In the genomic region with DNA sequence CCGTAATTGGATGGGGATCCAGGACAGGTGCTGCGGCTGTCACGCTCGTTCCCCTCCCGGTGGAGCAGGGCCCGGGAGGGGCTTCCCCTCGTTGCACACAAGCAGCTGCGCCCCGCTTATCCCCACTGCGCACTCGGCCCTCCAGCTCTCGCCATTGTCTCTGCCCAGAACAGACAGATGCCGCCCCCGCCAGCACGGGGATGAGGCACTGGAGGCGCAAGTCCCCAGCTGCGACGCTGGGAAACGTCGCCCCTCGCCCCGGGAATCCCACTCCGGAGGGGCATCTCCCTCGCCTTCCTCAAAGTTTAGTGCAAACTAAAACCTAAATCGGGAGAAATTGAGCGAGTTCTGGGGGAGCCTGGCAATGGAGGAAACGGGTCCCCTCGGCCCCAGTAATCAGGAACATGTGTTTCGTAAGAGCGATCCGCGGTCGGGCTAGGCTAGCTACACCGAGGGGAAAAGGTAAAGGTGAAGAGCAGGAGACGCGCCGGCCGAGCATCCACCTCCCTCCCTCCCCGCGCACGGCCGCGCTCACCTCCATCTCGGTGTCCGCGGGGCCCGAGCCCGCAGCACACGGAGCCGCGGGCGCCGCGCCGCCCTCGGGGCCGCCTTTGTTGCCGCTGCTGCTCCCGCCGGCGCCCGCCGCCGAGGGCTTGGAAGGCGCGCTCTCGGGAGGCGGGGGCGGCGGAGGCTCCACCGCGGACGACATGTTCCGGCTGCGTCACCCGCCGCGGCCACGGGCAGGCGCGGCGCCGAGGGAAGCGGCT, we compare ENCODE assay signal across 8 mouse cellular contexts. TPM values are rescaled to one million over a fixed set of nuclear protein-coding genes. Genes with fewer than 3 reads are reported as not detected.
A peak's percentile ranks its signal among the peaks of the same experiment; 100 is the strongest.
DNase-seq lines count a peak whose midpoint lies in the region; ATAC-seq lines count a peak whose summit lies in the region.

No protein-coding gene starts in this region.

- peak overlapping the region; percentile 63 for H3K4me2 ChIP-seq in hindbrain, embryonic 11.5 days (replicated peaks; ENCODE audit: low read depth, low read length)

- H3K27me3 ChIP-seq in hindbrain, embryonic 11.5 days (ENCODE audit: control insufficient read depth, insufficient read depth, low read length), result no peaks in the 10 kb centered on the region

- no peaks in the 10 kb centered on the region for H3K9me3 ChIP-seq in hindbrain, embryonic 11.5 days (ENCODE audit: control insufficient read depth, low read length)

- H3K4me1 ChIP-seq in hindbrain, embryonic 11.5 days (replicated peaks; ENCODE audit: control insufficient read depth, insufficient read depth, low read length), result no peaks in the 10 kb centered on the region

- H3K4me3 ChIP-seq in hindbrain, embryonic 11.5 days (ENCODE audit: low read depth, low read length), result peak overlapping the region; percentile 87
- H3K4me3 ChIP-seq in macrophage (ENCODE audit: inconsistent target), result peak overlapping the region; percentile 79

- 0% methylated on average over 65 of the region's 84 CpGs for WGBS in hindbrain, embryonic 11.5 days
- under 1% methylated on average over 75 of the region's 84 CpGs for WGBS in macrophage (ENCODE audit: missing documents)

- H3K9ac ChIP-seq in hindbrain, embryonic 11.5 days (ENCODE audit: low read depth, low read length), result peak overlapping the region; percentile 97

- peak overlapping the region; percentile 99 for H3K27ac ChIP-seq in hindbrain, embryonic 11.5 days (ENCODE audit: low read depth, low read length)
- peak overlapping the region; percentile 40 for H3K27ac ChIP-seq in macrophage

- no peaks in the 10 kb centered on the region for H3K36me3 ChIP-seq in hindbrain, embryonic 11.5 days (ENCODE audit: control insufficient read depth, insufficient read depth, low read length)
- no peaks in the 10 kb centered on the region for H3K36me3 ChIP-seq in macrophage (ENCODE audit: inconsistent target)

- DNase-seq in T-cell, adult 2 months (ENCODE audit: low spot score), result peak; percentile 30
- DNase-seq in cerebellum, postnatal 10 days, result peak; percentile 76 to 78
- peak; percentile 52 to 62 for DNase-seq in frontal cortex, postnatal 10 days (ENCODE audit: low spot score in 2 of 2)
- DNase-seq in hindbrain, embryonic 11.5 days (ENCODE audit: low spot score), result peak; percentile 78
- peak; percentile 66 to 74 for DNase-seq in left cerebral cortex, adult 18-20 months (ENCODE audit: low spot score in 2 of 2)
- DNase-seq in right cerebral cortex, adult 2 months (ENCODE audit: low spot score in 2 of 2), result peak; percentile 68 to 69
- peak; percentile 31 for DNase-seq in urinary bladder, postnatal 14 days (ENCODE audit: low spot score)

- ATAC-seq in hindbrain, embryonic 11.5 days (ENCODE audit: low FRiP score), result peak; percentile 84

- peaks cover 48% of the 10 kb centered on the region for H3K79me2 ChIP-seq in macrophage (ENCODE audit: inconsistent target)

RNA-seq across cellular contexts. Expression of a gene that starts 0.7 kb away (rescaled TPM):
- 146 and 157 TPM in 2 replicates for polyA plus RNA-seq in hindbrain, embryonic 11.5 days (2014; fragmentation: Nextera tagmentation; extraction: Ambion mirVana)
- 10 to 100 TPM; 54.0 to 63.8 TPM for total RNA-seq in left cerebral cortex, adult 18-20 months (2021)
- 100 to 1,000 TPM in 6 of 26 experiments, 10 to 100 TPM in 20; 51.3 to 143 (median 79.0) TPM for total RNA-seq in macrophage (2018; cell fraction: chromatin; rRNA removed)
- total RNA-seq in macrophage (2018; cell fraction: cytosol; rRNA removed), result 10 to 100 TPM; 24.3 to 45.9 (median 31.6) TPM
- total RNA-seq in macrophage (2018; cell fraction: nucleus; rRNA removed), result 10 to 100 TPM; 38.2 to 82.2 (median 53.5) TPM
- polyA plus RNA-seq in macrophage (2018), result 23.7 to 43.7 TPM (median 31.2 TPM) in 3 replicates

Comparison
In these comparisons a context has a peak if more than half of its experiments do, and no peak if none do; other contexts are left out.
1. Peak in every context shown above with its lines: DNase-seq, ATAC-seq, H3K4me3 ChIP-seq and H3K27ac ChIP-seq.